Mouse (Mus musculus) cerebellum, postnatal 4 days (tissue): ENCODE data around the gene Zgrf1.

ENCODE experiments used
- DNase-seq, 2 experiments: peaks; one replicate each; pipeline ENCODE4 v3.0.0; 2022; ENCODE audit warnings: low spot score in 2 of 2, mixed read lengths in 1 of 2

The Zgrf1 gene

DNA sequence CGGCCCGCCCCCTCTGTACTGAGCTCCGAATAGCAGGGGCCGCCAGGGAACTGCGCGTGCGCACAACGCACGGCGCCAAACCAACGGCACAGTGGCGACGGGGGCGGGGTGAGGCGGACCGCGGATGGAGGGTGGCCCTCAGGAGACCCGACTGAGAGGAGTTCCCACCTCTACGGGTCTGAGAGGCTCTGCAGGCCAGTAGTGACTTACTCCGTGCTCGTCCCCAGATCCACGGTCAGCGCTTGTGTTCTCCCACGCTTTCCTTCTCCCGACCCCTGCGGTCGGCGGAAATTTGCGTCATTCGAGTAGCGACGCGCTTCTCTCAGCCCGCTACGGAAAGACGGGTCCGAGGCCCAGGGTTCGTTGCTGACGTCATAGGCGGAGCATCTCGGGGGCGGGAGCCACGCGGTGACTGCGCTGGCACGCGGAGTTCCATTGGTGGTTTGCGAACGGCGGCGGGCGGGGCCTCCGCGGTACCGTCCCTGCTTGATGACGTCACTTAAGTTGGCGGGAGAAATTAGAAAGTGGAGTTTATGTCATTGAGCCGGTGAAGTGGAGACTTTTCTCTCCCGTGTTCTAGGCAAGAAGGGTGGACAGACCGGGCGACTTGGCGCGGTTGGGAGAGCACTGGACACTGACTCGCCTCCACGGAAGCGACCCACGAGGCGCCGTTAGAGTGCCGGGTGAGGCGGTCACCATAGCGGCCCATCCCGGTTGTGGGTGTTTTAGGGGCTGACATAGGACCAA is at the start of gene Zgrf1, which contains the start of gene Larp7:
TSS of gene Zgrf1 (plus strand) at position 517 of the 747 bp plus-strand sequence.
TSS of gene Larp7 (minus strand) at position 377 of the 747 bp plus-strand sequence.
- DNase-seq, result peak; percentile 95 to 99

DNA sequence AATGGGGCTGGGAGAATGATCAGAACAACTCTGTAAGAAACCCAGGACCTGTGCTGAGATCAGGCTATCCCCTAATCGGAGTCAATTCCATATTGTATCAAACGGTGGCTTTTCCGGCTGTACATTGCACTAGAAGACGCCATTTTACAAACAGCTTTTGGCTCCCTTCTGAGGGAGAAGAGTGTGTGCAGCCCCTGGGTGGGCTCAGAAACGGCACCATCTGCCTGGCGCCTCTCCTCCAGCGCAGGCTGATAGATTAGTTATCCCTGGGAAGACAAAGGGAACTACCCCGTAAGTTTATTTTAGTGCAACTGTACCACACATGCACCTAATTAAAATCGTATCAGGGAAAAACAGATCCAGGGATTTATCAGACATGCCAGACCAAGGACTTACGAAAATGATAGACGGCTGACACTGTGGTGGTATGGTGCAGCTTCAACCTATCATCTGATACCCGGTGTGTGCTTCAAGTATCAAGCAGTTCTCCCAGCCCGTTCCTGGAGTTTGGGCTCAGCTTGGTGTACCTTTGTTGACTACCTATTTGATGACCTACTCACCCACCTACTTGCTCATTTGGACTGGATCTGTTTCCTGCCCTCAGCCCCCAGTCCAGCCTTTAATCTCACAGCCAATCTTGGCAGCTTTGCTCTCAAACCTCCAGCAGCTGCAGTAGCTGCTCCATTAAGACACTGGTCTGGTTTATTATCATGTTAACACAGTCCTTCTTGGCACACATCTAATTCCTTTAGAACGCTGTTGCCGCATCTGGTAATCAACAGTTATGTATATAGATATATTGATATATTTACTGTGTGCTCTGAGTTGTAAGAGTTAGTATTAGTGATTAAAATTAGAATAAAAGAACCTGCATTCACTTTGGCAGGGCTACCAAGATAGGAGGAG is 45.2 kb upstream of the Zgrf1 start:
- DNase-seq, result no peak

DNA sequence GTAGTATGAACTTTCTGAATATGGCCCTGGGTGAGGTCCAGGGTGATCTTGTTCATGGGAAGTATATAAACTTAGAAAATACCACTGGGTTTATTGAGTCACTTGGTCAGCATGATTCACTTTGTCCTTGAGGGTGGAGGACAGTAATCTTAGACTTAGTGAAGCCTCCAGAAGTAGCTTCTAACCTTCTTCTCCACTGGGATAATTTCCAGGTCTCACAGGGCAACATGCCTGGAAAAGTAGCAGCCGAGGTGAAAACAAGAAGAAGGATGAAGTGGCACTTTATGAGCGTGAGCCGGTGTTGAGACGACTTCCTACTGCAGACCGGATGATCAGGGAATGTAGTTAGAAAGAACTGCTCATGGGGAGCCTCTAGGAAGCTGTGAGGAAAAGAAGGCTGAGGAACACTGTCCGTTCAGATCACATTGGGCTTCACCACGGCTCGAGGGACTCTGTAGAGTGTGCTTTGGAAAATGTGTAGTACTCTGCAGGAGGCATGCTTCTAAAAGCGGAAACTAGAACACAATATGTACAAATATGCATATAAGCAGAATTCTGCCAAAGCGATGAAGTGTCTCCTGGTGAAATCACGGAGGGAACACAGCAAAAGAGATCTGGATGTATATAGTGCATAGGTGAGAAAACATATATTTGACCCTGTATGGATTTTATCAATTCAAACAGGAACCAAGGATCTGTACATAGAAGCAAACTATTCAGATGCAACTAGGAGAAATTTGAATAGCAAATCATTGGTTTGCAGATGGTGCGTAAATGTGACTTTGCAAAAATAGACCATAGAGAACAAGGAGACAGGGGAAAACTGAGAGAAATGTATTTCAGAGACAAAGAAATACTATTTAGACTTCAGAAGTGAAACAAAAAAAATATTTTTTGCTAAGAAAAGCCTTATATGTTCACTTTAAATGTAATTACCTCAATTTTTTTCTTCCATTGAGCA is 41.2 kb upstream of the Zgrf1 start:
- DNase-seq, result no peak

DNA sequence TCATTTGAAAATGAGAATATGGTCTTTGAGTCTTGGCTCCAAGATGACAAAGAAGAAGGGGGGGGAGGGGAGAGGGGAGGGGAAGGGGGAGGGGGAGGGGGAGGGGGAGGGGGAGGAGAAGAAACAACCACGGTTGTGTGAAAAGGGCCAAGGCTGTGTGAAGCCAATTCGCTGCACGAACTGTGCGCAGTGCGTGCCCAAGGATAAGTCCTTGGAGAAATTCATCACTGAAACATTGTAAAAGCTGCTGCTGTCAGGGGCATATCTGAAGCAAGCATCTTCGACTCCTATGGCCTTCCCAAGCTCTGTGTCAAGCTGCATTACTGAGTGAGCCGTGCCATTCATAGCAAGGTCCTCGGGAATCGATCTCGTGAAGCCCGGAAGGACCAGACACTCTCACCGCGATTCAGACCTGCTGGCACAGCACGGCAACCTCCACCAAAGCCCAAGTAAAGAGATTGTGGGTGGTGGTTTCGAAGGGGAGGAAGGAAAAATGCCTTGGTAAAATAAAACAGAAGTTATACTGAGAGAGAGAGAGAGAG is 40.4 kb upstream of the Zgrf1 start:
- no peak for DNase-seq

DNA sequence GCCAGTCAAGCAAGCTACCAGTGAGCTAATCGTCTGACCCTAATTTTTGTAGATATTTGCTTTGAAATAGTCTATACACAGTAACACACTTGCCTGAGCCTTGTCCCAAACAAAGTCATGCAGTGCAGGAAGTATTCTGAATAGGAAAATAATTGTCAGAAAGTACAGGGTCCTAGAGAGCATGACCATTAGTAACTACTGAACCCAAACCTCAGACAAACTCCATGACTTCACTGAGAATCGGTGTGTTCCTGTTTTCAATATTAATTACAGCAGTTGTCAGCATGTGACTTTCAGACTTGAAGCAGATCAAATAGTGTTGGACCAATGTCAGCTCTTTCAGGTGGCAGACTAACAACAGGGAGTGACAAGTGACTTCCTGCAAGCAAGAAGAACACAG is 39.6 kb upstream of the Zgrf1 start:
- no peak for DNase-seq

DNA sequence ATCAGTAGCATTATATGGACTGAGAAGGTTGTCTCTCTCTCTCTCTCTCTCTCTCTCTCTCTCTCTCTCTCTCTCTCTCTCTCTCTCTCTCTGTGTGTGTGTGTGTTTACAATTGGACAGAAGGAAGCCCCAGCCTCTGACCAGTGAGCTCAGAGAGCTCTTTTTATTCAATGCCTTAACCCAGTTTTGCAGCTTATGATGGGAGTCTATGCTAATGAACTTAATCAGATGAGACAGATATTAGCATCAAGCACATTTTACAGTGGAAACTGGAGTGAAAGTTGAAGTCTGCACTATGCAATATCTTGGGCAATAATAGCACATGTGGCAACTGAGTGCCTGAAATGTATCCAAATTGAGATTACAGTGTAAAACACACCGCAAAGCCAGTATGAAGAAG is 38.0 kb upstream of the Zgrf1 start:
- DNase-seq, result no peak

DNA sequence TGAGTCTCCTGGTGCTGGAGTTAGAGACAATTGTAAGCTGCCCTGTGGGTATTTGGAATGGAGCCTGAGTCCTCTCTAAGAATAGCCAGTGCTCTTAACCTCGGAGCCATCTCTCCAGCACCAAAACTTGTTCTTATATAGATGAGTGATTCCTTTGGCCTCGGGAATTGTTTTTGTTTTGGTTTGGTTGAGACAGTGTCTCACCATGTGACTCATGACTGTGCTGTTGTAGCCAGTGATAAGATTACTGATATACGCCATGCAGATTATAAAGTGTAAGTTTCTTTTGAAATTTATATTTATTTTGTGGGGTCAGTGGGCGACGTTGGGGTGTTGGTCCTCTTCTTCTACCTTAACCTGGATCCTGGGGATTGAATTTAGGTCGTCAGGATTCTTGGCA is 33.0 kb upstream of the Zgrf1 start:
- DNase-seq, result no peak

DNA sequence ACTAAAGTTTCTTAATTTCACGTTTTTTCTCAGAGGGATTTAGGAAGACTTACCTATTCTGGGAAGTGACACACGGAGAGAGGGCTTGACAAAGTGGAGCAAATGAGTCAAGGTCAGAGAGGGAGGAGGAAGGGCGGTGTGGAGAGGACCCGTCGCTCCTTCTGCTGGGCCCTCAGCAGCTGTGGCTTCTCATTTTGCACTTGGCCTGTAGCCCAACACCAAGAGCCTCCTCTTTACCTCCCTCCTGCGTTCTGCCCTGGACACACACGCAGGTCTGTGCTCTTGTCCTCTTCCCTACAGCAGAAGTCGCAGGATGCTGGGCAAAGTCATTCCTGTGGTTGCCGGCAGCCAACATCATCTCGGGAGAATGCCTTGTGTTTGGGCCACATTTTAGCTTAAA is 32.1 kb upstream of the Zgrf1 start:
- DNase-seq, result no peak

DNA sequence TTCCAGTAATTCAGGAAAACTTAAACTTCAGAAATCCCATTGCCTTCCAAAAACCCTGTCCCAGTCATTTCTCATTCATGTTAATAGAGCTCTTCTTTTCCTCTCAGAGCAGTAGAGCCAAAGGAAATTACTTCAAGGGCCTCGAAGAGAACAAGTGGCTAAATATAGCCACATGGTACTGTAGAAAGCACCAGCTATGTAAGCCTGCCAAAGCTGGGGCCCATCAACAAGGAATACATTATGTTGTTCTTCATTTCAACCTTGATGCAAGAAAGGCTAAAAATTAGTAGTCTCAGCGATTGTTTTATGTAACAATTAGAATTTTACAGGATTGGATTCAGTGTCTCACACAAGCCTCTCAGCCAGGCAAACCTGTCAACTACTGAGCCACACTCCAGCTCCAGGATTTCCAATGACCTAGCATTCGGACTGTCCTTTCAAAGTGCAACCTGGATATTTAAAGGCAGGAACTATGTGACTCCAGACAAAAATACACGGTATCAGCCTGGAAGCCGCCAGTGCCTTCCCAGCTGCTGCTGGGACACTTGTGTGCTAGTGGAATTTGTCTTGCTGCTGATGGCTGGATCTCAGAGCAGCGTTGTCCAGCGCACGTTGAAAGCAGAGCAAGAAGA is 28.0 kb upstream of the Zgrf1 start:
- no peak for DNase-seq

DNA sequence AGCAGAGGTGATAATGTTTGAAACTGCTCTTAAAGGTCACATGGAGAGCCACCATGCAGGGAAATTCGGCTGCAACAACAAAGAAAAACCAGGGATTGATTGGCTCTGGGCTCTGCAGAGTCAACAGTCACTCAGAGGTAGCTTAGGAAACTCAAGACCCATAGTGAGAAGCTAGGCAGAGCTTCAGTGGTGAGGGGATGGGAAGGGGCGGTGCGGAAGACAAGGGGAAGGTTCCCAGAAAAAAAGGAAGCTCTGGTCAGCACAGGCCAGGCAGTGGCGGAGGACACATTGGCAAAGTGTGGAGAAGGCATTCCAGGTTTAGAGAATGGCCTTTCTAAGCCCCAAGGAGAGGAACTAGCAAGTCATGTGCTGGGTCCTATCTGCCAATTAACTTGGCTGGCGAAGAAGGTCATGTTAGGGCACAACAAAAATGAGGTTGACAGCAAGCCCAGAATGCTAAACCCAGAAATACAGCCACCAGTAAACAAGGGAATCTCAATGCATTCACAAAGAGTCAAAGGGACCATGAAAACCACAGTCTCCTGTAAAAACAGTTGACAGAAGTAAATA is 25.7 kb upstream of the Zgrf1 start:
- no peak for DNase-seq

DNA sequence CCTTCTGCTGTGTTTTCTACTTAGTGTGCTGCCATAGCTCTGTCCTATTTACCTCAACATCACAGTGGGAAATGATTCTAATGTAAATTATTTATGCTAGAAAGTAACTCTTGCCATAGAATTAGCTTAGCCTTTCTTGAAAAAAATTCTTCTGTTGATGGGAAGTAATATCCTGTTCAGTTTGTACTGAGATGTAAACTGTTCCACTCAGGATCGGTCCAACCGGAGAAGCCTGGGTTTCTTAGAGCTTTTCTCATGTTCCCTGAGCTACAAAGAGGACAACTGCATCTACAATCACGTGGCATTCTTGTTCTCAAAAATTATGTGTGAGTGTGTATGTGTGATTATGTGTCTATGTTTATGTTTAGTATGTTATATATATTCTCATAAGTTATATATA is 24.1 kb upstream of the Zgrf1 start:
- no peak for DNase-seq

DNA sequence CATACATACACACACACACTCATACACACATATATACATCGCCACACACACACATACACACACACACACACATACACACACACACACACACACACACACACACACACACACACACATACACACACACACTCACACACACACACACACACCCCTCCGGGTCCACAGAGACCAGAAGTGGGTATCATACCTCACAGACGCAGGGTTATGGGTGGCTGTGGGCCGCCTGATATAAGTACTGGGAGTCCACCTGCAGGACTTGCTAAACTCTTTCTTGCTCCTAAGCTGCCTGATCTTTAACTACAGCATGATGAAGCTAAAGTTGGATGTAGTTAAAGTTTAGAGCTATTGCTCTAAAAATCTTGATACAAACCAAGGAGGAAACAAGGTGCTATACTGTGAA is 23.5 kb upstream of the Zgrf1 start:
- DNase-seq, result no peak

DNA sequence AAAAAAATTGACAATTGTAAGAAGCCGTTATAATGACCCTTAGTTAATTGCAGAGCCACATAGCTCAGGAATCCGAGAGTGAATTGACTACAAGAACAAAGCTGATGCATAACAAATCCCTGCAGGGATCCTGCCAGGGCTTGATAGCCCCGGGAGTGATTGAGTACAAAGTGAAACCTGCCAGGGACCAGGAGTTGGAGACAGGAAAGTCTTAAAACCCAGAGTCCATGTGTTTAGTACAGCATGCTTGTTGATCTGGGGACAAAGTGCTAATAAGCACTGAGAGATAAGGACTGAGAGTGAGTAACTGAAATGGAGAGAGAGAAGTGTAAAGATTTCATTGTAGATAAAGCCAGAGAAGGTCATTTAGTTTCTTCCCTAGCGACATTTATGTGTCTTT is 23.0 kb upstream of the Zgrf1 start:
- DNase-seq, result no peak

DNA sequence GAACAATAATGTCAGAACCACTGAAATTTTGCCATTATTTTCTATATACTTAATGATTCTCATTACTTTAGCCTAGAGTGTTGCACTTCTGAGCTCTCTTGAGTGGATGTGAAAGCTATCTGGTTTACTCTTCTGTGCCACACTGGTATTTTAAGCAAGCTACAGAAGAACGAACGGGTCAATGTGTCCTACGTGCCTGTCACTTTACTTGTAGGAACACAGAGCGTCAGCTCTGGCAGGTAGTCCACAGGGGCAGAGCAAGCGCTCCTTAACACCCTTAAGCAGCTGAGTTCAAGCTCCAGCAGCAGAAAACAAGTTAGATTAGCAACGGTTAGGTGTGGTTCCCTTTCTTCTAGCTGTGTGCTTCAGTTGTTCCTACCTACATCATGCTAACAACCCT is 14.1 kb upstream of the Zgrf1 start:
- DNase-seq, result no peak

DNA sequence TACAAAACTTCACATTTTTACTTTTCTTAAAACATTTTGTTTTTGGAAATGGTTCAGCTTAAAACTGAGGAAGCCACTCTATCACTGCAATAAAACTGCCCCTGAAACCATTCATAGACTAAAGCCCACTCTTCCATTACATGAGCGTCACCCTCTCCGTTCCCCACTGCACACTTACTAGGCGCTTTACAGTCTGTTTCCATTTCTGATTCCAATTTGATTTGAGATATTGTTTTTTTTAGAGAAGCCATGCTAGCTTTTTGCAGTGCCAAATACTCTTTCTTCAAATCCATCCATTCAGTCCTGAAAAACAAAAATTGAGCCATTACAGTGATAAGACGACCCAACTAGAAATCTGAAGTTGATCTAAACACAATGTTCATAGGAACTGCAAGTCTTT is 9.3 kb upstream of the Zgrf1 start:
- DNase-seq, result no peak

DNA sequence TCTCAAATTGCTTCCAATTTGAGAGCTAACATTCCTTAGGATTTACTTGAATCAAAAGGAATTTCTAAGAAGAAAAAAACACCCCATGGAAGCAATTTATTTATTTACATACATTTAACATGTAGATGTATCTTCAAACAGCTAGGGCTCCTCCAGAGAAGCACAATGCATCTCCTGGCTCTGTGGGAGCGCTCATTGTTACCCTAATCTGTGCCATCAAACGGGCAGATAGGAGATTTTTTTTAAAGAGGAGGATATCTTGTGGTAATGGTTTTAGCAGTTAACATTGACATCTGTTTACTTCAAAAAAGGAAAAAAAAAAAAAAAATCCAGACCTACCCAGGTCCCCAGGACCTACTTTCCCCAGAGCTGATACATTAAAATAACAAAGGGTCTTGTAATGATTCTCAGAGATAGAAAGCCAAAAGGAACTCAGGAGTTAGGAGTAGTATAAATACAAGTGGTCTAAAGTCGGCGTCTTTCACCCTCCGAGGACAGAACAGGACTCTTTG is 8.6 kb upstream of the Zgrf1 start:
- DNase-seq, result no peak

DNA sequence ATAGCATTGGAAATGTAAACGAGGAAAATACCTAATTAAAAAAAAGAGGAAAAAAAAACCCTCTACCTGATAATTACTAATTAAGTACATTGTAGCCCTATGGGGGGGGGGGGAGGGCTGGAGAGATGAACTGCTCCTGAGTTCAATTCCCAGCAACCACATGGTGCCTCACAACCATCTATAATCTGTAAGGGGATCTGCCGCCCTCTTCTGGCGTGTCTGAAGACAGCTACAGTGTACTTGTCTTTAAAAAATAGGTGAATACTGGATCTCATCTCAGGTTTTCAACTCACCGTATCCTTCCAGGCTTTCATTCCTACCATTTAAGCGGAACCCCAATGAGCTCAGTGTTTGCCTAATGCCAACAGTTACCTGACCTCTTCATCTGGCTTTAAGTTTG is 5.4 kb upstream of the Zgrf1 start:
- DNase-seq, result peak in 1 of 2 experiments; percentile 21

DNA sequence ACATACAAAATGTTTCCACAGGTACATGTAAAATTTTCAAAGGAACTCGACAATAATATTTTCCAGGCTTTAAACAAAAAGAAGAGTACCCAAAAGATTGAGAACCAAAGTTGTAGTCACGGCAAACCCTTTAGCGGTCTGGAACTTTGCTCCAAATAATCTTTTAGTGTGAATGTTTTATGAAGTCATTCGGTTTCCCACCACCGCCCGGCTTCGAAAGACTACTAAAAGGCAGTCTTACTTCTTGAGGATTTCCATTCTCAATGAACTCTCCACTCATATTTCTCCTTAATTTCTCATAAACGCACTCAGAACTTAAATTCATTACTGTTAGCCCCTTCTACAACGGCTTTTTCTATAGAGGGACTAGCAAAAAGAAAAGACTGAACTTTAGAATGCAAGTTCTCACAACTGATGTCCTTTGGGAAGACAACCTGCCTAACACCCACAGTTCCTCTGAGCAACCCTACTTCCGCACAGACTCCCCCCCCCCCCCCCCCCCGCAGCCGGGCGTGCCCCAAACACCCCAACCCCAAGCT is 786 bp upstream of the Zgrf1 start:
- no peak for DNase-seq

DNA sequence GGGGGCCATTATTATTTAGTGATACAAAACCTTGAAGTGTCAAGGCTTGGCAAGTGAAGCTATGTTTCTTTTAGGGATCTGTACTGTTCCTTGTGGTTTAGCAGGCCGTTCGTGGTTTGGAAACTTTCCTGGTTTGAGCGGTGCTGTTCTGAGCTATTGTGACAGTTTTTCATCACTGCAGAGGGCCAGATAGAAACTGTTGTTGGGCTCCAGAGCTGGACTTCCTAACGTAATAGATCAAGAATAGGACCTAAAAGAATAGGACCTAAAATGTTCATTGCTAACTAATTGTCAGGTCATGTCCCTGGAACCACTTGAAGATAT is 393 bp downstream of the Zgrf1 start:
- DNase-seq, result no peak

DNA sequence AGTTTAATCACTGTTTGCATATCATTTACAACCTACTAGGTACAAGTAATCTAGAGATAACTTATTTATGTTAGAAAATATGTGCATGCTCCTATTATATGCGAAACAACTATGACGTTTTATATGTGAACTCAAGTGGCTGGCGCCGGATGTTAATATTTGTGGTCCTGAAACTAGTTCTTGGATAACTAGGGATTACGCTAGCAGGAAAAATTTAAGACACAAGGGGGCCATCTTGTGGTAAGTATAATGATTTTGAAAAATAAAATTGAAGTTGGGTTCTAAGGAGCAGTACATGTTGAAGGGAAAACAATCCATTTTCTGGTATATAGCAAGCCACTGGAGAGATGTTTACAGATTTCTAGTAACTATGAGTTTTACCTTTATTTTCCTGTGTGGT is 1.4 kb downstream of the Zgrf1 start:
- DNase-seq, result no peak
